Mouse (Mus musculus): ENCODE data around the gene Preb.

- TF ChIP-seq POLR2A (IDR thresholded peaks at IDR 0.05; ENCODE audit: borderline replicate concordance, control insufficient read depth, low read depth, low read length) (no peak), CTCF (IDR thresholded peaks at IDR 0.05; ENCODE audit: control insufficient read depth, insufficient read depth, low read length) (no peak)
Observed at GRCm38 (mm10) chr5:30922581-30923041, 37.5 kb downstream of the Preb start.
